Mouse (Mus musculus): ENCODE data around the gene Snrnp48. TPM values are rescaled to one million over a fixed set of nuclear protein-coding genes. Genes with fewer than 3 reads are reported as not detected.

Snrnp48 gene
- total RNA-seq, 4 experiments from 2014 or later, result 5.3 to 11.3 (median 8.0) TPM

DNA sequence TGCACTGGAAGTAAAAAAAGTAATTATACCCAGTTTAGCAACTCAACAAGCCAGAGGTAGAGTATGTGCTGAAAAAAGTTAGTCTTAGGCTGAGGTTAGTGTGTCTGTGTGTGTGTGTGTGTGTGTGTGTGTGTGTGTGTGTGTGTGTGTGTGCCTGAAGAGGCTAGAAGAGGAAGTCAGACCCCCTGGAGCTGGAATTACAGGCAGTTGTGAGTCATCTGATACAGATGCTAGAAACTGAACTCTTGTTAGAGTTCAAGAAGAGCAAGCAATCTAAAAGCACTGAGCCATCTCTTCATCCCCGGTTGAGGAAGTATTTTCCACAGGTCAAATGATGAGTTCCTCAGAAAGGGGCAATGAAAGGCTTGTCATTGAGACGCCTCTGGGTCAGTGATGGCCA, 54.2 kb downstream of the Snrnp48 start:
- no peak for DNase-seq (ENCODE audit: low spot score in 2 of 2)

DNA sequence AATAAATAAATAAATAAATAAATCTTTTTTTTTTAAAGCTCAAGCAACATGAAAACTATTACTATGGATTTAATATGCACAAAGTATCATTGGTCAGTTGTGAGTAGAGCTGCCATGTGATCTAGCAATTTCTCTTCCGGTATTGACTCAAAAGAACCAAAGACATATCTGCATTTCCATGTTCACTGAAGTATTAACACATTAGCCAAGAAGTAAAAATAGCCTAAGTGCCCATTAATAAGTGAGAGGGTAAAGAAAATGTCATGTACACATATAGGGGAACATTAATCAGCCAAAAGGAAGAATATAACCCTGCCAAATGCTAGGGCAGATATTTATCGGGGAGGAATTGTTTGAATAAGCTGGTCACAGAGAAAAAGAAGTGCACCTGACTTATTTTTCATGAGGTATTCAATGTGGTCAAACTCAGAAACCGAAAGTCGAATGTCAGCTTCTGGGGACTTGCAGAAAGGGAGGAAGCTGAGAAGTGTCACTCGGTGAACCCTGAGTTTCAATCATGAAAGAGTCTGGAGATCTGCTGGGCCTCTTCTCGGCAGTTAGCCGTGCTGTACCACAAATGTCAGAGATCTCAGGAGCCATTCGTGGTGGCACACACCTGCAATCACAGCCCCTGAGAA, 64.4 kb downstream of the Snrnp48 start:
- no peak for DNase-seq (ENCODE audit: low spot score in 2 of 2)

DNA sequence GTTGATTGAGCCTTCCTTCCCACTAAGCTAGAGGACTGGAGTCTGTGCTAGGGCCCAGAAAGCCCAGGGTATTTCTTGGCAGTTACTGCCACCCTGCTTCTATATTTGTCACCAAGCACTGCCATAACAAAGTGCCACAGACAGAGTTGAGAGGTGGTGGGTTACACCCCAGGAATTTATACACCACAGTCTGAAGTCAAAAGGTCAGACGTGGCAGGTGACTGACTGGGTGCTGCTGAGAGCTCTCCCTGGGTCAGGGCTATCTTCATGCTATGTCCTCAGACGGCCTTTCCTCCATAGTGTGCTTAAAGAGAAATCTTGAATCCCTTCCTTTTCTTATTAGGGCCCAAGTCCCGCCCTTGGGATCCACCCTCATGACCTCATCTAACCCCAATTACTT, 67.9 kb downstream of the Snrnp48 start:
- DNase-seq (ENCODE audit: low spot score in 2 of 2), result no peak

Other genes with a start within 250 kb of the Snrnp48 start
- gene Ssr1, start 210.7 kb upstream of the Snrnp48 start, total RNA-seq (2022), result 10 to 100 TPM; 66.3 to 73.3 (median 69.5) TPM
- 10 to 100 TPM in 1 of 4 experiments, 1 to 10 TPM in 3; 5.2 to 10.7 (median 7.3) TPM for gene Riok1, start 167.9 kb upstream of the Snrnp48 start, total RNA-seq (2022)
- gene Cage1, start 167.9 kb upstream of the Snrnp48 start, total RNA-seq (2022), result 1 to 10 TPM; 1.2 to 1.6 (median 1.3) TPM
- under 1 TPM; 0.15 to 0.40 (median 0.20) TPM for gene Dsp, start 53.6 kb upstream of the Snrnp48 start, total RNA-seq (2022)
- gene Bmp6, start 140.2 kb downstream of the Snrnp48 start, total RNA-seq (2022), result 10 to 100 TPM in 2 of 4 experiments, 1 to 10 TPM in 2; 5.0 to 11.7 (median 9.3) TPM